Mouse (Mus musculus): Measurements from ENCODE around the gene Disp1. TPM values are rescaled to one million over a fixed set of nuclear protein-coding genes. Genes with fewer than 3 reads are reported as not detected.

The Disp1 gene
- polyA plus RNA-seq, 1 experiment from 2014 or later = 13.2 TPM

- H3K9ac ChIP-seq (replicated peaks) = no peak overlapping the region
- 61% methylated on average over 5 of the region's 5 CpGs for WGBS
- ATAC-seq (ENCODE audit: low FRiP score, low read depth) = no peak
Measured at GRCm38 (mm10) chr1:183194151-183194550, 27.2 kb downstream of the Disp1 start.

GRCm38 (mm10) chr1:183191398-183191797 lies 29.9 kb downstream of the Disp1 start:
- no peaks in the 10 kb centered on the region for H3K9me3 ChIP-seq
- no peak overlapping the region for H3K4me3 ChIP-seq
- no peak overlapping the region for H3K4me2 ChIP-seq (replicated peaks)
- peaks cover 17% of the 10 kb centered on the region for H3K4me1 ChIP-seq
- no peak for ATAC-seq (ENCODE audit: low FRiP score, low read depth)
- no peak overlapping the region for H3K27ac ChIP-seq (replicated peaks)
- no peaks in the 10 kb centered on the region for H3K36me3 ChIP-seq
- no peaks in the 10 kb centered on the region for H3K27me3 ChIP-seq
- WGBS = 81% methylated on average over 10 of the region's 10 CpGs
- no peak overlapping the region for H3K9ac ChIP-seq (replicated peaks)

More at GRCm38 (mm10) chr1:183194151-183194550, 27.2 kb downstream of the Disp1 start:
- Histone ChIP-seq H3K4me3 (no peak overlapping the region), H3K27me3 (no peaks in the 10 kb centered on the region), H3K4me2 (replicated peaks) (no peak overlapping the region), H3K36me3 (no peaks in the 10 kb centered on the region), H3K4me1 (peaks cover 14% of the 10 kb centered on the region), H3K9me3 (no peaks in the 10 kb centered on the region), H3K27ac (replicated peaks) (no peak overlapping the region)

GRCm38 (mm10) chr1:183190456-183190855 lies 30.9 kb downstream of the Disp1 start:
- 69% methylated on average over 9 of the region's 9 CpGs for WGBS
- Histone ChIP-seq H3K4me1 (peaks cover 17% of the 10 kb centered on the region), H3K27me3 (no peaks in the 10 kb centered on the region), H3K9ac (replicated peaks) (no peak overlapping the region), H3K36me3 (no peaks in the 10 kb centered on the region), H3K27ac (replicated peaks) (no peak overlapping the region), H3K4me2 (replicated peaks) (no peak overlapping the region), H3K4me3 (no peak overlapping the region), H3K9me3 (no peaks in the 10 kb centered on the region)
- ATAC-seq (ENCODE audit: low FRiP score, low read depth) = no peak

GRCm38 (mm10) chr1:183189014-183189662 lies 32.2 kb downstream of the Disp1 start:
- Histone ChIP-seq H3K4me3 (no peak overlapping the region), H3K4me2 (replicated peaks) (no peak overlapping the region), H3K27me3 (no peaks in the 10 kb centered on the region), H3K4me1 (peaks cover 18% of the 10 kb centered on the region), H3K9me3 (no peaks in the 10 kb centered on the region), H3K27ac (replicated peaks) (no peak overlapping the region), H3K36me3 (no peaks in the 10 kb centered on the region), H3K9ac (replicated peaks) (no peak overlapping the region)
- WGBS = 55% methylated on average over 10 of the region's 10 CpGs
- no peak for ATAC-seq (ENCODE audit: low FRiP score, low read depth)

- WGBS = 82% methylated on average over 20 of the region's 20 CpGs
- no peak overlapping the region for H3K9ac ChIP-seq (replicated peaks)
- no peaks in the 10 kb centered on the region for H3K36me3 ChIP-seq
- no peak overlapping the region for H3K4me3 ChIP-seq
- no peak for ATAC-seq (ENCODE audit: low FRiP score, low read depth)
- H3K27me3 ChIP-seq = no peaks in the 10 kb centered on the region
- peaks cover 25% of the 10 kb centered on the region for H3K4me1 ChIP-seq
- H3K9me3 ChIP-seq = no peaks in the 10 kb centered on the region
- no peak overlapping the region for H3K4me2 ChIP-seq (replicated peaks)
- H3K27ac ChIP-seq (replicated peaks) = no peak overlapping the region
Measured at GRCm38 (mm10) chr1:183188115-183189013, 33.0 kb downstream of the Disp1 start.

GRCm38 (mm10) chr1:183185560-183185959 lies 35.8 kb downstream of the Disp1 start:
- Histone ChIP-seq H3K27ac (replicated peaks) (no peak overlapping the region), H3K9me3 (no peaks in the 10 kb centered on the region), H3K4me2 (replicated peaks) (no peak overlapping the region), H3K9ac (replicated peaks) (no peak overlapping the region), H3K4me1 (peaks cover 31% of the 10 kb centered on the region), H3K36me3 (no peaks in the 10 kb centered on the region), H3K4me3 (no peak overlapping the region), H3K27me3 (no peaks in the 10 kb centered on the region)
- 79% methylated on average over 6 of the region's 6 CpGs for WGBS
- ATAC-seq (ENCODE audit: low FRiP score, low read depth) = no peak

GRCm38 (mm10) chr1:183184681-183185080 lies 36.6 kb downstream of the Disp1 start:
- Histone ChIP-seq H3K4me2 (replicated peaks) (no peak overlapping the region), H3K36me3 (no peaks in the 10 kb centered on the region), H3K27ac (replicated peaks) (no peak overlapping the region), H3K4me3 (no peak overlapping the region), H3K27me3 (no peaks in the 10 kb centered on the region), H3K9me3 (no peaks in the 10 kb centered on the region), H3K4me1 (peaks cover 22% of the 10 kb centered on the region), H3K9ac (replicated peaks) (no peak overlapping the region)
- ATAC-seq (ENCODE audit: low FRiP score, low read depth) = no peak
- WGBS = 63% methylated on average over 5 of the region's 5 CpGs

- Histone ChIP-seq H3K27ac (replicated peaks) (0 out of 2 replicates have a peak overlapping the region, but pooled peaks have one; percentile 20), H3K4me3 (no peak overlapping the region)
- 79% methylated on average over 5 of the region's 5 CpGs for WGBS
Measured at GRCm38 (mm10) chr1:183183565-183183964, 37.8 kb downstream of the Disp1 start.

GRCm38 (mm10) chr1:183182641-183183414 lies 38.5 kb downstream of the Disp1 start:
- H3K9ac ChIP-seq (replicated peaks) = no peak overlapping the region
- ATAC-seq (ENCODE audit: low FRiP score, low read depth) = 0 out of 2 replicates have a peak, but pooled peaks have one; percentile 56
- H3K4me3 ChIP-seq = no peak overlapping the region
- H3K4me2 ChIP-seq (replicated peaks) = no peak overlapping the region
- no peaks in the 10 kb centered on the region for H3K9me3 ChIP-seq
- H3K4me1 ChIP-seq = peaks cover 19% of the 10 kb centered on the region
- 31% methylated on average over 12 of the region's 12 CpGs for WGBS
- no peaks in the 10 kb centered on the region for H3K27me3 ChIP-seq
- H3K36me3 ChIP-seq = no peaks in the 10 kb centered on the region
- H3K27ac ChIP-seq (replicated peaks) = peak overlapping the region; percentile 57

More at GRCm38 (mm10) chr1:183183565-183183964, 37.8 kb downstream of the Disp1 start:
- H3K9ac ChIP-seq (replicated peaks) = no peak overlapping the region
- H3K4me2 ChIP-seq (replicated peaks) = no peak overlapping the region
- H3K36me3 ChIP-seq = no peaks in the 10 kb centered on the region
- peaks cover 16% of the 10 kb centered on the region for H3K4me1 ChIP-seq
- no peak for ATAC-seq (ENCODE audit: low FRiP score, low read depth)
- no peaks in the 10 kb centered on the region for H3K27me3 ChIP-seq
- no peaks in the 10 kb centered on the region for H3K9me3 ChIP-seq

- no peaks in the 10 kb centered on the region for H3K27me3 ChIP-seq
- no peak for ATAC-seq (ENCODE audit: low FRiP score, low read depth)
- no peak overlapping the region for H3K9ac ChIP-seq (replicated peaks)
- H3K4me1 ChIP-seq = peaks cover 19% of the 10 kb centered on the region
- H3K27ac ChIP-seq (replicated peaks) = no peak overlapping the region
- 72% methylated on average over 2 of the region's 2 CpGs for WGBS
- H3K9me3 ChIP-seq = no peaks in the 10 kb centered on the region
- no peak overlapping the region for H3K4me3 ChIP-seq
- no peak overlapping the region for H3K4me2 ChIP-seq (replicated peaks)
- H3K36me3 ChIP-seq = no peaks in the 10 kb centered on the region
Measured at GRCm38 (mm10) chr1:183181030-183181395, 40.3 kb downstream of the Disp1 start.

GRCm38 (mm10) chr1:183180301-183181029 lies 40.9 kb downstream of the Disp1 start:
- ATAC-seq (ENCODE audit: low FRiP score, low read depth) = no peak
- Histone ChIP-seq H3K4me2 (replicated peaks) (no peak overlapping the region), H3K27ac (replicated peaks) (no peak overlapping the region), H3K36me3 (no peaks in the 10 kb centered on the region), H3K9ac (replicated peaks) (no peak overlapping the region), H3K4me3 (no peak overlapping the region), H3K9me3 (no peaks in the 10 kb centered on the region), H3K4me1 (peaks cover 19% of the 10 kb centered on the region), H3K27me3 (no peaks in the 10 kb centered on the region)
- 87% methylated on average over 2 of the region's 2 CpGs for WGBS

Data from midbrain, embryonic 12.5 days (tissue).